Mouse (Mus musculus) spleen, embryonic (tissue): Measurements from ENCODE around the gene Ift74.

ENCODE experiments used
- CTCF ChIA-PET: fragments of 350-600 bp; sonication (Branson Sonifier 250); formaldehyde crosslinking; loops from one replicate; lab custom pipeline; 2022; lab: Charles Lee

Gene Ift74

DNA sequence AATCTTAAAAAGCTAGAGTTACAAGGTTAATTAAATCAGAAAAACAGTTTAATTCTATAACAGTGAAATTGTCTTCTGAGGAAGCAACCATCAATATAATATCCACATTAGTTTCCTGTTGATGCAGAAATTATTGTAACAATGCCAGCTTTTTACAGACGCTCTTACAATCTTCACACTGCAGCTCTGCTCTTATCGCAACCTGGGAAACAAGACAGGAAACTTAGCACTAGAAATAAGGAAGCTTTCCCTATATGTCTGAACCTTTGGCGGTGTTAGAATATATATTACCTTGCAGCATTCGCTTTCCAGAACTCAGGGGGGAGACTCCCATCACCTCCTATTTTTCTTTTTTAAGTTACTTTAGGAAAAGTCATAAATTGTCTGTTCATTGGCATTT lies 76.8 kb downstream of the Ift74 start:
- CTCF ChIA-PET = no interaction called here

DNA sequence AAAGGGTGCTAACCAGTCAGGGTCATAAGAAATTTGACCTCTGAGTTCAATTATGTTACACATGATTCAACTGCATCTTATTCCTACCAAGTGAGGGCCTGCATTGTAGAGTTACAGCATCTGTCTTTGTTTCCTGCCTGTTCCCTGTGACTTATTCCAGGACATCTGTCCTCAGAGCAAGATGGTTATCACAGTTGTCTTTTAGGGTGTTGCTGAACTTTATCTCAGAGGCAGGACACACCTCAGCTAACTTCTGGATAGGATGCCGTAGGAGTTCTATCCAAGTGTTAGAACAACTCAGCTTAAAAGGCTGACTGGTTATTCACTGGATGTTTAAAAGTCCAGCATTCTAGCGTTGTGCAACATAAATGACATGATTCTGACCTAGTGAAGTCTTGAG lies 77.9 kb downstream of the Ift74 start:
- CTCF ChIA-PET = no interaction called here

DNA sequence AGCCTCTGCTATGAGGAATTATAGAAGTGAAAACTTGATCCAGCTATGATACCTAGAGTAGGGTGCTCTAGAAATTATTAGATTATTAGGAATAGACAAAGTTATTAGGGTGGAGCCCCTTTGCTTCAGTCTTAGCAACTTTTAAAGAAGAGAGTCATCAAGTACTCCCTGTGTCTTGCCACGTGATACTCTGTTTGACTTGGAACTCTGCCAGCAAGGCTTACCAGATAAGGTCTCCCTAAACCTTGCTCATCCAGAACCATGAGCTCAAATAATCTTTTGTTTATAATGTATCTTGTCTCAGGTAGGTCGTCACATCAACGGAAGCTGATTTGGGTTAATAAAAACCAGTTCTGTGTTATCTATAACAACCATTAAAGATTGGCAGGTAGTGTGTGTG lies 82.1 kb downstream of the Ift74 start:
- CTCF ChIA-PET = no interaction called here

DNA sequence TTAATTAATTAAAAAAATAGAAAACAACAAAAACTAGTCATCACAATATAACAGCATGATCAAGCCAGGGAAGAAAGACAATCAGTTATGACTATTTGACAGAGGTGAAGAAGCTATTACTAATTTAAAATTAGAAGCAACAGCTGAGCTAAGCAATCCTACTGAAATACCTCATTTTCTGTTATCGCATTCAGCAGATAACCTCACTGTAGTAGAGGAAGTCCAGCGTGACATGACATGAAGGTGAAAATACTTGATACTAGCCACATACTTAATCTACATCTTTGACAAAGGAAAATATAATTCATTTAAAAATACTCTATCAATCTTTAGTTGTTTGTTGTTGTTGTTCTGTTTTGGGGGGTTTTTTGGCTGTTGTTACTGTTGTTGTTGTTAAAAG lies 96.7 kb downstream of the Ift74 start:
- CTCF ChIA-PET = no interaction called here

DNA sequence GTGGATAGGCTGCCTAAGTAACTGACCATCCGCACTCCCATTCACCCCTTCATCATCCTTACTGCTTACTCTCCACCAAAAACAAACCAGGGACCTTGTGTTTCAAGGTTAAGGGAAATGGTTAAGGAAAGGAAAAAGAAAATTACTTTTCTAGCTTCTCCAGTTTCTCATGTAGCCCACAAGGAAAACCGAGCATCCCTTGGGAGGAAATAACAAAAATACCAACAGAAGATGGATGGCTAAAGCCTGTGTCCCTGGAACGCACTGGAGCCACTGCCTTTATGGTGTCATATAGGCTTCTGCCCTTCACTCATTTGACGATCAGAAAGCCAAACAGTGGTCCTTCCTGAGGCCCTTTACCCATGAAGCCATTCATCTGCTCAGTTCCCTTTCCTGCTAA lies 97.1 kb downstream of the Ift74 start:
- CTCF ChIA-PET = no interaction called here

DNA sequence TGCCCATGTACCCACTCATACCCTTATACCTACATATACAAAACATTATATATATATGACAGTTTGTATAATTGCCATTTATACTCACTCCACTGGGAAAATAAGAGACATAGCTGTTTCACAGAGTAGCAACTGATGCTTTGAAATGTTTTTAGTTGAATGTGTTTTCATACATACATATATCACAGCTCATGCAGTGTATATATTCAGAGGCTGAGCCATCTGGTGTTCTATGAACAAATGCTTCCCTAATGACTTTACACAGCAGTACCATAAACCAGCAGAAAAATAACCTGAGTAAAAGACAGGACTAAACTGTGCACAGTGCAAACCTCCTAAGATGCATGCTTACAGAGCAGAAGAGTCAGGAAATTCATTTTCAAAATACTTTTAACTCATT lies 99.5 kb downstream of the Ift74 start:
- CTCF ChIA-PET = no interaction called here

DNA sequence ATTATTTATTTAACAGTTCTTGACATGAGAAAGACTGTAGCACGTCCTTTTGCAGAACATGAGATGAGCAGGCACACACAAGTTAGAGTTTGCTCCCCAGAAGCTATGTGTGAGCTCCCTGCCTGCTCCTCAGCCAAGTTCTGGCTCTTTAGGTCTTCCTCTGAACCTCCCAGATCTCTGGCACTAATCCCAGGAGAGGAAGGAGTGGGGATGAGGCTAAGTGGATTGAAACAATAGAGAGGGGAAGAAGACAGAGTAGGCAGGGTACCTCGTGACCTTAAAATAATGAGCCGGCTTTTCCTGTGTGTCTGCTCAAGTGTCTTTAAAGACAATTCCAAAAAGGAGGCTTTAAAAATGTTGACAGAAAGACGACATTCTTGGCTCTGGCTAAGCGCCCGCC lies 100.9 kb downstream of the Ift74 start:
- CTCF ChIA-PET = no interaction called here

DNA sequence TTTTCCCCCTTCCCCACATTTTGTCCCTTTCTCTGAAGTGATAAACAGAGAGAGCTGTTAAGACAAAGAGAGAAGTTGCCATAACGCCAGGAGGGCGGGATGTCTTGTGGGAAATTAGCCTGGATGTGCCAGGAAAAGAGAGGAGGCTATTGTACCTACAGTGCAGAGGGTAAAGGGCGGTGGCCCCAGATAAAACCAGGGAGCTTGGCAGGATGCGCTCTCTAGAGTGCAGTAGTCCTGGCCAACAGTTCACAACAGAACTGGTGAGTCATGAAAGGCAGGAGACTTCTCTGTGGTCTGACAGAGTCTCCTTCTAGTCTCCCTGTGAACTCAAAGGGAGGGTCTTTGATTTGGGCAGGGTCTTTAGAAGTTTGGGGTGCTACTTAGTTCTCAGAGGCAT lies 111.5 kb downstream of the Ift74 start:
- CTCF ChIA-PET = no interaction called here

DNA sequence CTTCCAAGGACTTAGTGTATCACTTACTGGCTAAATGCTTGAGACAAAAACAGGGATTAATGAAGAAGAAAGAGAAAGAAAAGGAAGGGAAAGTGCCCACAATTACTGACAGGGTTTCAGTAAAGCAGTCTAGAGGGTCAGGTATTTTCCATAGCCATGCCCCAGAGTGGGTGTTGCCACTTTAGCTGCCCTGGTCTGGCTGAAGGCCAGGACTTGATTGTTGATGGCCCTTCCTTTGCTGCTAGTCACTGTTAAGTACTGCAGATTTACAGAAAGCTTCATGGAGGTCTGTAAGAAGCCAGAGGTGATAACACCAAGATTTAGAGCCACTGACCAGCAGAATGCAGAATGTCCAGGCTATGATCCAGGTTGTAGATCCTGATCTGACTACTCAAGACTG lies 118.4 kb downstream of the Ift74 start:
- CTCF ChIA-PET = no interaction called here

DNA sequence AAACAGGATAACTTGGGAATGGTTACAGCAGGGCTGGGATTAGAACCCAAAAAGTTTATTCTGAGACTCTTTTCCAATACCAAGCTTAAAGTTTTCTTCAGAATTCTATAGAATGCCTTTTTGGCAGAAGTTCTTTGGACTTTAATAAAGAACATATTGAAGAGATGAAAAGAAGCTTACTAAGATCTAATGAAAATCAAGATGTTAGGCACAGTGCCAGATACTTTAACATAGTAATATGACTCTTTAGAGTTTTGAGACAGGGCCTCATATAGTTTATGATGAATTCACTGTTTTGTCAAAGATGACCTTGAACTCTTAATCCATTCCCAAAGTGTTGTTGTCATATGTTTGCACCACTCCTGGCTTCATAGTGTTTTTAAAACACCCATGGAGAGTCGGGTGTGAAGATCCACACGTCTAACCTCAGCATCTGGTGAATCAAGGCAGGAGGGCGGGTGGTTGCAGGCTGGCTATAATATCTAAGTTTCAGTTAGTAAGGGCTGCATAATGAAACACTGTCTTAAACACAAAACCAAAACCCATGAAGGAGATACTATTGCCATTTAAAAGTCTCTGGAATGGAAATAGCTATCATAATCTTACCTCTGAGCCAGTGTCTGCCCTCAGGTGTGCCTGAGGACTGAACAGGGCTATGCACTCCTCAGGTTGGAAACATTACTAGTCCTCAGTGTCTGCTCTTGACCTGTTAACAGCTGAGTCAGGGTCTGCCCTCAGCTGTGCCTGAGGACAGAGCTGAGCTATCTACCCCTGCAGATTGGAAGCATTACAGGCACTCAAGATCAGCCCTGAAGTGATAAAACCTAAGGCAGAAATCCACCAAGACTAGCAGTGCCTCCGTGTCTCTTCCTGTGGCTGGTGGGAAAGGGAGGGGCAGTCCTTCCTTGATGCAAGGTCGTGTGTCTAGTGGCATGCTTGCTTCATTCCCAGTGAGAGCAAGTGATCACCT lies 123.3 kb downstream of the Ift74 start:
- CTCF ChIA-PET = no interaction called here

DNA sequence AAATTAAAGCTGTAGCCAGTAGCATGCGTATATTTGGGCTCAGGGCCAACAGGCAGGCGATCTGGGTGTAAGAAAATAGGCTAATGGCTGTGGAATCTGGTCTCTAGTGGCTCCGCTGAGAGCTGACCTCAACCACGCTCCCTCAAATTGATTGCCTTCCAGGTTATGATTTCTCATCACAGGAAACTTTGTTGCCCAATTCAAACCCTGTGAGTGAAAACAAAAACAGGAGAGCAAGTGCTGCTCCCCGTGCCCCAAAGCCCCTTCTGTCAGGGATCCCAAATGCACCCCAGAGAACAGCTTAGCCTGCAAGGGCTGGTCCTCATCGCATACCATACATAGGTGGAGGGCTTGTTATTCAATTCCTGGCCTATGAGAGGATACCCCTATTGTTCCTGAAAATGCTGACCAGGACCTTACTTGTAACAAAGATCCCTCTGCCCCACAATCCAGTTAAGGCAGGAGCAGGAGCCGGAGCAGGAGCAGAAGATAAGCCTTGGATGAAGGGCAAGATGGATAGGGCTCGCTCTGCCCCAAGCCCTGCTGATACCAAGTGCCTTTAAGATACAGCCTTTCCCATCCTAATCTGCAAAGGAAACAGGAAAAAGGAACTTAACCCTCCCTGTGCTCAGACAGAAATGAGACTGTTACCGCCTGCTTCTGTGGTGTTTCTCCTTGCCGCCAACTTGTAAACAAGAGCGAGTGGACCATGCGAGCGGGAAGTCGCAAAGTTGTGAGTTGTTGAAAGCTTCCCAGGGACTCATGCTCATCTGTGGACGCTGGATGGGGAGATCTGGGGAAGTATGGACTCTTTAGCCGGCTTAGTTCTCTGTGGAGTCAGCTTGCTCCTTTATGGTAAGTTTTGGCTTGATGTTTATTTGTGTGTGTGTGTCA lies 124.8 kb downstream of the Ift74 start, which contains the start of gene Tek:
TSS of gene Tek (plus strand) at position 452 of the 894 bp plus-strand sequence.
- CTCF ChIA-PET = no interaction called here

DNA sequence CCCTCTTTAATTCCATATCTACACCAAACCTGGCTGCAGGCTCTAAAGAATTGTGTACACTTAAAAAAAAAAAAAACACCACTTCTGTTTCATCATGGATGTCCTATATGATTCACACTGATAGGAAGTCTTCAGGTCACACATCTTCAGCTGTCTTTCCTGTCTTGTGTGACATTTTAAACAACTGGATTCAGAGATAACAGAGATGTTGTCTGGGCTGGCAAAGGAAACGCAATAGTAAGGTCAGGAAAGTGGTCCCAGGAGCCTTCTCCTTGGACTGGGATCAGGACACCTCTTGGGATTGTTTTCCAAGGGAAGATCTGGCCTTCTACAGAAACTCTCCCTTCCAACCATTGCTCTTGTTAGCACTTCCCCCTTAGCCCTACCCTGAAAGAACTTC lies 127.5 kb downstream of the Ift74 start:
- CTCF ChIA-PET = no interaction called here
